Mouse (Mus musculus) brain, embryonic 14.5 days (tissue): ENCODE data around the gene Krt77. TPM values are rescaled to one million over a fixed set of nuclear protein-coding genes. Genes with fewer than 3 reads are reported as not detected.

Experiments
- DNase-seq: peaks from one replicate; pipeline ENCODE4 v3.0.0-alpha.2; 2011; ENCODE audit warnings: low read depth
- CTCF ChIP-seq: fragments of 200-500 bp; IDR thresholded peaks from 2 replicates; pipeline ENCODE4 v1.5.1; 2012; ENCODE audit warnings: inconsistent platforms, mild to moderate bottlenecking, moderate library complexity, borderline replicate concordance; ENCODE audit not compliant: insufficient read depth, insufficient read length; ENCODE audit errors: extremely low read depth
- POLR2A ChIP-seq: fragments of 200-500 bp; IDR thresholded peaks from 2 replicates; pipeline ENCODE4 v1.6.1; 2012; ENCODE audit warnings: mild to moderate bottlenecking, inconsistent platforms, borderline replicate concordance; ENCODE audit not compliant: poor library complexity, insufficient read depth, insufficient read length, severe bottlenecking; ENCODE audit errors: extremely low read depth
- polyA plus RNA-seq: library from polyadenylated mRNA; depleted of rRNA; stranded (reverse); fragments of >200 nt; gene quantifications from 2 replicates; pipeline ENCODE4 v1.2.3, GENCODE M21; 2012; rRNA removed

The Krt77 gene
- 0.53 and 2.3 TPM in 2 replicates for polyA plus RNA-seq

- DNase-seq = peak; percentile 82
- no peak for TF ChIP-seq POLR2A
- TF ChIP-seq CTCF = no peak
These were observed at the start of gene Krt77 for GRCm38 (mm10) chr15:101869431-101869830. Krt77 (minus strand) TSS chr15:101869705.

GRCm38 (mm10) chr15:101916072-101916471 is 46.6 kb upstream of the Krt77 start:
- TF ChIP-seq POLR2A (no peak), CTCF (no peak)
- DNase-seq = no peak

- no peak for DNase-seq
- no peak for TF ChIP-seq POLR2A
- no peak for TF ChIP-seq CTCF
These were observed 35.3 kb upstream of the Krt77 start for GRCm38 (mm10) chr15:101904849-101905248.

GRCm38 (mm10) chr15:101902171-101903149 is 33.0 kb upstream of the Krt77 start:
- TF ChIP-seq CTCF = peak; percentile 6; the same call in 1 of the 2 replicates
- no peak for TF ChIP-seq POLR2A
- DNase-seq = no peak

GRCm38 (mm10) chr15:101895216-101895615 is 25.7 kb upstream of the Krt77 start:
- DNase-seq = no peak
- TF ChIP-seq CTCF (no peak), POLR2A (no peak)

GRCm38 (mm10) chr15:101892820-101893219 is 23.3 kb upstream of the Krt77 start, which contains the start of gene Krt76:
Krt76 (minus strand) TSS chr15:101892920.
- no peak for DNase-seq
- no peak for TF ChIP-seq POLR2A
- no peak for TF ChIP-seq CTCF

- peak; percentile 40 for DNase-seq
- TF ChIP-seq POLR2A = no peak
- TF ChIP-seq CTCF = no peak
These were observed 10.3 kb upstream of the Krt77 start for GRCm38 (mm10) chr15:101879776-101880175.

- no peak for DNase-seq
- no peak for TF ChIP-seq POLR2A
- TF ChIP-seq CTCF = no peak
These were observed 8.5 kb upstream of the Krt77 start for GRCm38 (mm10) chr15:101878041-101878440.

- TF ChIP-seq POLR2A = no peak
- TF ChIP-seq CTCF = no peak
- DNase-seq = no peak
These were observed 4.9 kb upstream of the Krt77 start for GRCm38 (mm10) chr15:101874383-101874782.

GRCm38 (mm10) chr15:101873231-101873630 is 3.7 kb upstream of the Krt77 start:
- no peak for DNase-seq
- TF ChIP-seq CTCF (no peak), POLR2A (no peak)

GRCm38 (mm10) chr15:101866754-101867153 is 2.8 kb downstream of the Krt77 start:
- no peak for TF ChIP-seq CTCF
- TF ChIP-seq POLR2A = no peak
- no peak for DNase-seq
